Mouse (Mus musculus): ENCODE measurements around the gene Clcn1. TPM values are rescaled to one million over a fixed set of nuclear protein-coding genes. Genes with fewer than 3 reads are reported as not detected.

The Clcn1 gene
- 0.29 TPM in 1 of 2 replicates, not detected in the other for polyA plus RNA-seq (2015; fragmentation: Nextera tagmentation; extraction: Ambion mirVana)

DNA sequence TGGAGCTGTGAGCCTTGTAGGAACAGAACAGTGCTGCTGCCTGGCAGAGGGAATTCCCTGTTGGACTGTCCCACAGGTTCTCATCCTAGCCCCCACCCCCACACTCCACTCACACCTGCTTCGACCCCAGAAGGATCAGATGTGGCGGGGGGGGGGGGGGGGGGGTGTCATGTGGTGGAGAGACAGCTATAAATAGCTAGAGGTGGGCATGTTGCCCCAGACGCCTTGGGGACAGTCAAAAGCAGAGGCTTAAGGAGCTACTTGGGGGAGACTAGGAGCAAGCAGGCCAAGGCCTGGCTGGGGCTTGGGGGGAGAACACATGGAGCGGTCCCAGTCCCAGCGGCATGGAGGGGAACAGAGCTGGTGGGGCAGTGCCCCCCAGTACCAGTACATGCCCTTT lies at the start of gene Clcn1:
Clcn1 (plus strand) TSS at position 238 of the 400 bp plus-strand sequence.
- 73% methylated on average over 3 of the region's 5 CpGs for WGBS
- no peaks in the 10 kb centered on the region for H3K27me3 ChIP-seq (ENCODE audit: insufficient read depth, low read length)
- TF ChIP-seq CTCF (IDR thresholded peaks at IDR 0.05; ENCODE audit: low read depth), result no peak
- H3K4me2 ChIP-seq (ENCODE audit: low read length), result no peak within 1 kb of the TSS
- DNase-seq (ENCODE audit: low spot score), result no peak
- no peak for ATAC-seq (replicated peaks; ENCODE audit: low FRiP score, low read depth)
- no peak within 1 kb of the TSS for H3K27ac ChIP-seq
- no peaks in the 10 kb centered on the region for H3K4me1 ChIP-seq (replicated peaks; ENCODE audit: insufficient read depth, low read length)
- no peak within 1 kb of the TSS for H3K4me3 ChIP-seq (replicated peaks; ENCODE audit: low read depth, low read length)
- no peak within 1 kb of the TSS for H3K9ac ChIP-seq (ENCODE audit: low read depth, low read length)
- no peaks in the 10 kb centered on the region for H3K9me3 ChIP-seq (replicated peaks; ENCODE audit: low read length)
- peaks cover 17% of the 10 kb centered on the region for H3K36me3 ChIP-seq (ENCODE audit: insufficient read depth, low read length)

- H3K4me1 ChIP-seq (replicated peaks; ENCODE audit: insufficient read depth, low read length), result no peaks in the 10 kb centered on the region
- no peak overlapping the region for H3K4me3 ChIP-seq (replicated peaks; ENCODE audit: low read depth, low read length)
- H3K36me3 ChIP-seq (ENCODE audit: insufficient read depth, low read length), result no peaks in the 10 kb centered on the region
- ATAC-seq (replicated peaks; ENCODE audit: low FRiP score, low read depth) (no peak), DNase-seq (ENCODE audit: low spot score) (no peak)
- WGBS, result 72% methylated on average over 6 of the region's 6 CpGs
- no peaks in the 10 kb centered on the region for H3K27me3 ChIP-seq (ENCODE audit: insufficient read depth, low read length)
- TF ChIP-seq CTCF (IDR thresholded peaks at IDR 0.05; ENCODE audit: low read depth), result no peak
- H3K27ac ChIP-seq, result no peak overlapping the region
- H3K4me2 ChIP-seq (ENCODE audit: low read length), result no peak overlapping the region
- no peak overlapping the region for H3K9ac ChIP-seq (ENCODE audit: low read depth, low read length)
- H3K9me3 ChIP-seq (replicated peaks; ENCODE audit: low read length), result no peaks in the 10 kb centered on the region
Measured at GRCm38 (mm10) chr6:42237276-42237805, 49.1 kb upstream of the Clcn1 start.

GRCm38 (mm10) chr6:42241311-42242045 lies 45.0 kb upstream of the Clcn1 start:
- no peak for ATAC-seq (replicated peaks; ENCODE audit: low FRiP score, low read depth)
- Histone ChIP-seq H3K4me1 (replicated peaks; ENCODE audit: insufficient read depth, low read length) (0 out of 2 replicates have a peak, but pooled peaks cover 3% of the 10 kb centered on the region), H3K9me3 (replicated peaks; ENCODE audit: low read length) (no peaks in the 10 kb centered on the region), H3K27me3 (ENCODE audit: insufficient read depth, low read length) (no peaks in the 10 kb centered on the region), H3K36me3 (ENCODE audit: insufficient read depth, low read length) (no peaks in the 10 kb centered on the region), H3K27ac (no peak overlapping the region), H3K4me3 (replicated peaks; ENCODE audit: low read depth, low read length) (no peak overlapping the region), H3K9ac (ENCODE audit: low read depth, low read length) (no peak overlapping the region), H3K4me2 (ENCODE audit: low read length) (no peak overlapping the region)
- no peak for DNase-seq (ENCODE audit: low spot score)
- WGBS, result 77% methylated on average over 6 of the region's 6 CpGs
- no peak for TF ChIP-seq CTCF (IDR thresholded peaks at IDR 0.05; ENCODE audit: low read depth)

DNA sequence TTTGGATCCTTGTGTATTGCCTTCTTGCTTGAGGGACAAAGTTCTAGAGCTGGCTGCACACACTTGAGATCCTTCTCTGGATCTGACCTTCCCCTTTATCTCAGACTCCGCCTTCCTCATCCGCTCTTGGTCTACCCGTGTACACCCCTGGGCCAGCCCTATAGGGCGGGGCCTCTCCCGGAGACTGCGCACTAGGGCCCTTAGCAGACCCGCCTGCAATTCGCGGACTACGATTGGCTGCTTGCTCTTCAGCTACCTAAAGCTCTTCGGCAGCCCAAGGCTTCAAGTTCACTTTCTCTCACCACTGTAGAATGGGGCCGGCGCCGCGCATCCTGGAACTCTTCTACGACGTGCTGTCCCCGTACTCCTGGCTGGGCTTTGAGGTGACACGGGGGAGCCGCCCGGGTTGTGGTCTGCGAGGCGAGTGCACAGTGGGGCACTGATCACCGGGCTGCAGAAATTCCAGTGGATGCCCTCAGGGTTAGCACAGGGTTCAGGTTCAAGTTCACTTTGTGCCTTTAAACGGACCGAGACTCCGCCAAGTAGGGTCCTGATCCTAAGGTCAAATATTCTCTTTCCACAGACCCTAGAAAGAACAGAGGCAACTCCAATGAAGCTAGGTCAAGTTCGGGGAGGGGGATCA lies 40.7 kb upstream of the Clcn1 start, which contains the start of gene Gstk1:
Gstk1 (plus strand) TSS at position 225 of the 643 bp plus-strand sequence.
- Histone ChIP-seq H3K9me3 (replicated peaks; ENCODE audit: low read length) (no peaks in the 10 kb centered on the region), H3K4me3 (replicated peaks; ENCODE audit: low read depth, low read length) (peak within 1 kb of the TSS; percentile 43), H3K4me2 (ENCODE audit: low read length) (peak within 1 kb of the TSS; percentile 79), H3K27me3 (ENCODE audit: insufficient read depth, low read length) (no peaks in the 10 kb centered on the region), H3K4me1 (replicated peaks; ENCODE audit: insufficient read depth, low read length) (0 out of 2 replicates have a peak, but pooled peaks cover 3% of the 10 kb centered on the region), H3K9ac (ENCODE audit: low read depth, low read length) (peak within 1 kb of the TSS; percentile 53; the same call in 1 of the 2 replicates), H3K36me3 (ENCODE audit: insufficient read depth, low read length) (no peaks in the 10 kb centered on the region), H3K27ac (no peak within 1 kb of the TSS)
- TF ChIP-seq CTCF (IDR thresholded peaks at IDR 0.05; ENCODE audit: low read depth), result no peak
- WGBS, result 4% methylated on average over 28 of the region's 28 CpGs
- ATAC-seq (replicated peaks; ENCODE audit: low FRiP score, low read depth) (peak; percentile 100), DNase-seq (ENCODE audit: low spot score) (peak; percentile 96)

GRCm38 (mm10) chr6:42247173-42247572 lies 39.3 kb upstream of the Clcn1 start:
- Histone ChIP-seq H3K4me2 (ENCODE audit: low read length) (peak overlapping the region; percentile 30; the same call in 1 of the 2 replicates), H3K27me3 (ENCODE audit: insufficient read depth, low read length) (no peaks in the 10 kb centered on the region), H3K9me3 (replicated peaks; ENCODE audit: low read length) (no peaks in the 10 kb centered on the region), H3K27ac (no peak overlapping the region), H3K4me1 (replicated peaks; ENCODE audit: insufficient read depth, low read length) (0 out of 2 replicates have a peak, but pooled peaks cover 3% of the 10 kb centered on the region), H3K4me3 (replicated peaks; ENCODE audit: low read depth, low read length) (no peak overlapping the region), H3K9ac (ENCODE audit: low read depth, low read length) (no peak overlapping the region), H3K36me3 (ENCODE audit: insufficient read depth, low read length) (no peaks in the 10 kb centered on the region)
- no peak for TF ChIP-seq CTCF (IDR thresholded peaks at IDR 0.05; ENCODE audit: low read depth)
- DNase-seq (ENCODE audit: low spot score), result peak; percentile 36
- ATAC-seq (replicated peaks; ENCODE audit: low FRiP score, low read depth), result peak; percentile 19; the same call in 1 of the 2 replicates
- WGBS, result 18% methylated on average over 8 of the region's 8 CpGs

- 90% methylated on average over 1 of the region's 1 CpGs for WGBS
- H3K9ac ChIP-seq (ENCODE audit: low read depth, low read length), result no peak overlapping the region
- ATAC-seq (replicated peaks; ENCODE audit: low FRiP score, low read depth) (no peak), DNase-seq (ENCODE audit: low spot score) (no peak)
- no peak overlapping the region for H3K4me3 ChIP-seq (replicated peaks; ENCODE audit: low read depth, low read length)
- TF ChIP-seq CTCF (IDR thresholded peaks at IDR 0.05; ENCODE audit: low read depth), result no peak
- H3K36me3 ChIP-seq (ENCODE audit: insufficient read depth, low read length), result no peaks in the 10 kb centered on the region
- 0 out of 2 replicates have a peak, but pooled peaks cover 3% of the 10 kb centered on the region for H3K4me1 ChIP-seq (replicated peaks; ENCODE audit: insufficient read depth, low read length)
- no peaks in the 10 kb centered on the region for H3K9me3 ChIP-seq (replicated peaks; ENCODE audit: low read length)
- no peak overlapping the region for H3K27ac ChIP-seq
- no peaks in the 10 kb centered on the region for H3K27me3 ChIP-seq (ENCODE audit: insufficient read depth, low read length)
- no peak overlapping the region for H3K4me2 ChIP-seq (ENCODE audit: low read length)
Measured at GRCm38 (mm10) chr6:42247981-42248380, 38.5 kb upstream of the Clcn1 start.

All from kidney, postnatal 0 days (tissue).